ENCODE assay signal across 9 mouse cellular contexts in genomic region chr3:55758297-55758696, GRCm38 (mm10). TPM values are rescaled to one million over a fixed set of nuclear protein-coding genes. Genes with fewer than 3 reads are reported as not detected.
DNase-seq lines count a peak whose midpoint lies in the region; ATAC-seq and TF ChIP-seq lines count a peak whose summit lies in the region.
"Had no signal": no experiment of that assay in that cellular context is flagged by ENCODE, and none has a peak within 500 bp of the region (broad histone marks: within the 10 kb centered on the region; RNA-seq: fewer than 3 reads in every experiment).

No protein-coding gene starts in this region.

- ATAC-seq in cerebellum, adult (ENCODE audit: insufficient number of reproducible peaks, low FRiP score, low TSS enrichment) = 0 out of 2 replicates have a peak, but pooled peaks have one; percentile 33
- ATAC-seq in intestine, postnatal 0 days = no peak
- no peak for ATAC-seq in intestine, embryonic 16.5 days
- no peak for ATAC-seq in activated CD4-positive, CD25-positive, alpha-beta regulatory T cell, adult 4 months

- no peaks in the 10 kb centered on the region for H3K4me1 ChIP-seq in intestine, postnatal 0 days (replicated peaks; ENCODE audit: control insufficient read depth, insufficient read depth, low read length)
- no peaks in the 10 kb centered on the region for H3K4me1 ChIP-seq in intestine, embryonic 16.5 days (ENCODE audit: control insufficient read depth, insufficient read depth, low read length)

- no peak for DNase-seq in cerebellum, adult 11 months
- peak; percentile 20 for DNase-seq in 3T3-L1 (ENCODE audit: low read depth, low spot score)
- peak; percentile 31 to 47 for DNase-seq in cerebellum, postnatal 36 days
- no peak for DNase-seq in spleen, postnatal 4 days (ENCODE audit: low spot score in 2 of 2)

- H3K27me3 ChIP-seq in intestine, postnatal 0 days (replicated peaks; ENCODE audit: control insufficient read depth, insufficient read depth, low read length) = no peaks in the 10 kb centered on the region
- no peaks in the 10 kb centered on the region for H3K27me3 ChIP-seq in intestine, embryonic 16.5 days (replicated peaks; ENCODE audit: control insufficient read depth, insufficient read depth, low read length)

- 0 out of 2 replicates have a peak, but pooled peaks have one; percentile 21 for TF ChIP-seq CTCF in intestine, postnatal 0 days (IDR thresholded peaks at IDR 0.05; ENCODE audit: low read depth)

- no peaks in the 10 kb centered on the region for H3K36me3 ChIP-seq in intestine, postnatal 0 days (ENCODE audit: control insufficient read depth, insufficient read depth)
- H3K36me3 ChIP-seq in intestine, embryonic 16.5 days (ENCODE audit: control insufficient read depth, insufficient read depth, low read length) = no peaks in the 10 kb centered on the region

- WGBS in intestine, postnatal 0 days = 61% methylated on average over 8 of the region's 8 CpGs
- 57% methylated on average over 8 of the region's 8 CpGs for WGBS in intestine, embryonic 16.5 days

- H3K9ac ChIP-seq in intestine, postnatal 0 days (ENCODE audit: low read depth, low read length) = no peak overlapping the region
- H3K9ac ChIP-seq in intestine, embryonic 16.5 days (ENCODE audit: low read depth, low read length) = no peak overlapping the region

- no peak overlapping the region for H3K4me3 ChIP-seq in intestine, postnatal 0 days (ENCODE audit: low read depth, low read length)
- H3K4me3 ChIP-seq in intestine, embryonic 16.5 days (ENCODE audit: low read length) = no peak overlapping the region

- no peak overlapping the region for H3K27ac ChIP-seq in intestine, postnatal 0 days (ENCODE audit: low read depth, low read length)
- H3K27ac ChIP-seq in intestine, embryonic 16.5 days (ENCODE audit: low read length) = no peak overlapping the region

- no peak overlapping the region for H3K4me2 ChIP-seq in intestine, postnatal 0 days (replicated peaks; ENCODE audit: low read depth)
- no peak overlapping the region for H3K4me2 ChIP-seq in intestine, embryonic 16.5 days (ENCODE audit: low read depth, low read length)
- H3K4me2 ChIP-seq: liver, embryonic 11.5 days had no signal

- H3K9me3 ChIP-seq in intestine, postnatal 0 days (ENCODE audit: control insufficient read depth) = no peaks in the 10 kb centered on the region
- no peaks in the 10 kb centered on the region for H3K9me3 ChIP-seq in intestine, embryonic 16.5 days (ENCODE audit: control insufficient read depth, low read length)

RNA-seq across cellular contexts. Expression of gene Mab21l1, which starts 24.0 kb away (rescaled TPM):
- polyA plus RNA-seq in intestine, postnatal 0 days (2015; fragmentation: Nextera tagmentation; extraction: Ambion mirVana) = 4.0 TPM in 2 replicates
- polyA plus RNA-seq in intestine, embryonic 16.5 days (2015; fragmentation: Nextera tagmentation; extraction: Ambion mirVana) = 8.8 and 9.4 TPM in 2 replicates
- polyA plus RNA-seq in activated CD4-positive, CD25-positive, alpha-beta regulatory T cell, adult 4 months (2017; shearing (Covaris generic)) = under 1 TPM in 1 of 2 experiments, not detected in 1; 0.26 TPM

Comparison
In these comparisons a context has a peak if more than half of its experiments do, and no peak if none do; other contexts are left out.
1. DNase-seq: peak in 3T3-L1 (single experiment) and cerebellum, postnatal 36 days (2 of 2); none in cerebellum, adult 11 months (single experiment) and spleen, postnatal 4 days (0 of 2).